Mouse (Mus musculus): ENCODE measurements around the gene Kansl1. TPM values are rescaled to one million over a fixed set of nuclear protein-coding genes. Genes with fewer than 3 reads are reported as not detected.
A peak's percentile ranks its signal among the peaks of the same experiment; 100 is the strongest.

The Kansl1 gene
- total RNA-seq, 2 experiments from 2014 or later, result 26.7 to 31.1 TPM

- DNase-seq, result no peak
Observed at GRCm38 (mm10) chr11:104439703-104440102, 29.0 kb downstream of the Kansl1 start.

GRCm38 (mm10) chr11:104438450-104438849, 30.2 kb downstream of the Kansl1 start:
- DNase-seq, result no peak

DNA sequence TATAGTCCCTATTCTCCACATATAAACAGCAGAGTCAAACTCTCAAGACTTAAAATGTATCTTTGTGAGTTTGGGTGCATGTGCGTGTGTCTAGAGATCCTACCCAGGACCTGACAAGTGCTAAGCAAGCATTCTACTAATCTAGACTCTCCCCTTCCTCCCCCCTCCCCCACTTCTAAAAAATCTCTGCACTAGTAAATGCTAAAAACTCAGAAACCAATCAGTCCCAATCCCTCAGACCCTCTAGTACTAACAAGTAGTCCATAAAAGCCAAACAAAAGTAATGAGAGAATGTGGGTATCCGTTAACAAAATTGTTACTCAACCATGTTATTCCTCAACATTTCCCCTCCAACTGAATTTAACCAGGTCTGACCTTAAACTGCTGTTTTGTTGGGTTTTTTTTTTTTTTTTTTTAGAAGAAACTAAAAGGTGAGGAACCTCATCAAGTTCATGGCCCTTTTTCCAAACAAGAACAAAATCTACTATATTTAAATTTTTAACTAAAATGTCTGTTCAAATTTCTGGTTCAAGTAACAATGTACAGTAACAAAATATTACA, 32.2 kb downstream of the Kansl1 start:
- DNase-seq, result no peak

DNA sequence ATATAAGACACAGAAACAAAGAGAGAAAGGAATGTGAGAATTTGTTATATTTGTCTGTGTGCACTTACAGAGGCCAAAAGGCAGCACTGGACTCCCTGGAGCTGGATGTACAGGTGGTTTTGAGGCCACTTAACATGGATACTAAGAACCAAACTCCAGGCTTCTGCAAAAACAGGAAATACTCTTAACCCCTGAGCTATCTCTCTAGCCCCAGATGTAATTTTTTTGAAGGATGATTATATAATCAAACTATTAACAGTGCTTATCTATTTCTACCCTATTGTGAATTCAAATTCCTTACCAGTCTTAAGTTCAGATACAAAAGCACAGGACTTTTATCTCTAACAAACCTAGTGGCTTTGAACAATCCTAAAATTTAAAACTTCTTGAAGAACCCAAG, 32.9 kb downstream of the Kansl1 start:
- DNase-seq, result no peak

GRCm38 (mm10) chr11:104435141-104435540, 33.5 kb downstream of the Kansl1 start:
- no peak for DNase-seq

DNA sequence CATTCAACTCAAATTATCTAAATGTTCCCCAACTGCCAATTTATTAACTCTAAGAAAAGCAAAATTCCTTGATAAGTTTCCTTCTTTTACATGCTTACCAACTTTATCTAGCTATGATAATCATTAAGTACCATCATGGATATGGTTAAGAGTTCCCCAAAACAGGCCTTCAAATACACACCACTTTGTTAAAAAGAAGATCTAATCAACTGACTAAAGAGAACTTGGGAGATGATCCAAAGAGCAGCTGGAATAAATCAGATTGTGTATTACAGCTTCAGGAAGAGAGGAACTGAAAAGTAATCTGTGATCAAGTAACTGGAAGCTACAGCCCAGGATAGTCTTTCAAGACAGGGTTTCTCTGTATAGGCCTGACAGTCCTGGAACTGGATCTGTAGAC, 36.4 kb downstream of the Kansl1 start:
- DNase-seq, result no peak

- DNase-seq, result no peak
Observed at GRCm38 (mm10) chr11:104431807-104432206, 36.9 kb downstream of the Kansl1 start.

DNA sequence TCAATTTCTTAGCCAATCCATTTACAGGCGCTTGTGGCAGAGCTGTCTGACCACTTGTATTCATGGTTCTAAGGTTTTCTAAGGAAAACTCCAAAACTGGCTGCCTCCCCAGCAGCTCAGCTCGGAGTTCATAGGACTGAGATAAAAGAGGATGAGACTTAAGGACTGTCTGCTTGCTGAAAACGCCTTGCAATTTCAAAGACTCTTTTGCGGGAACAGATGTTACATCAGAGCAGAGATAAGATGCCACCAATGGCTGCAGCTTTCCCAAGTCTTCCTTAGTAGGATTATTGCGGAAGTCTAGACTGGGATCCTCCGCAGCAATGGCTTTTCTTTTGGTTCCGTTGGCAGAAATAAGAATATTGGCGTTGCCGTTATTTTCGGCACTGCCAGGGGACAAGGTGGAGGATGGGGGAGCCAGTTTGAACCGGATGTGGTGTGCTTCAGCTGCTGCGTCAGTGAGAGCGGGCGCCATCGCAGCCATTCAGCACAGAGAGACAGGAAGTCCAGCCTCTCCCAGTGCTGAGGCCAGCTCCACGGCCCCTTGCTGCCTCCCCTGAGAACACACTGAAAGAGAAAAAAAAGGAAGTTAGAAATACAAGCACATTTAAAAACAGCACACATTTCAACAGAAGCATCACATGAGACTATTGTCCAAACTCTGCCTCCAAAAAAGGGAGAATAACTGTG, 43.8 kb downstream of the Kansl1 start:
- DNase-seq, result peak; percentile 53 to 87

GRCm38 (mm10) chr11:104412254-104412653, 56.4 kb downstream of the Kansl1 start:
- no peak for DNase-seq

DNA sequence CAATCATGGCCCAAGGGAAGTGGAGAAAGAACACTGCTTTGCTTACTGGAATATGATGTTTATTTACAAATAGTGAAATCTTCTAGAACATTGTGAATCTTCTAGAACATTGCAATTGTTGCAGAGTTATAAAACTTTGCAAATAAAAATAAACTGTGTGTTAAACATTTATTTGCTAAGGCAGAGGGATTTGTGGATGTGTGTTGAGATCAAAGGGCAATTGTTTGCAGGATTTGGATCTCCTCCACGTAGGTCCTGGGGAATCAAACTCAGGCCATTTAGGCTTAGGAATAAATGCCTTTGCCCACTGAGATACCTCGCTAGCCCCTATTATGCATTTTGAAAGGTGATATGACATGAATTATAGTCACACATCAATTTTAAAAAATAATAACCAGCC, 61.3 kb downstream of the Kansl1 start:
- DNase-seq, result no peak

DNA sequence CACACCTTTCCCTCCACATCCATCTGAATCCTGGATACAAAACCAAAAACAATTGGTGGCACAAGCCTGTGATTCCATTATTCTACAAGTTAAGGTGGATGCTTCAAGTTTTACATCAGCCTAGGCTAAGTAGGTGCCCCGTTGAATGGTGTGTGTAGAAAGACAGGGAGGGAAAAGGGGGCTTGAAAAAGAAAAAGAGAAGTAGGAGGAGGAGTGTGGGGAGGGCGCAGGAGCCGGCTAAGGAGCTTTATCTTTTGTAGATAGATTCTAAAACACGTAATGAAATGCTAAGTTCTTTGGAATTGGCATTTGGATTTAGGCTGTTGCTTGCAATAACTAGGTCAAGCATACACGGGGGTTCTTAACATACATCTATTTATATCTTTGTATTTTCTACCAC, 67.7 kb downstream of the Kansl1 start:
- DNase-seq, result no peak

DNA sequence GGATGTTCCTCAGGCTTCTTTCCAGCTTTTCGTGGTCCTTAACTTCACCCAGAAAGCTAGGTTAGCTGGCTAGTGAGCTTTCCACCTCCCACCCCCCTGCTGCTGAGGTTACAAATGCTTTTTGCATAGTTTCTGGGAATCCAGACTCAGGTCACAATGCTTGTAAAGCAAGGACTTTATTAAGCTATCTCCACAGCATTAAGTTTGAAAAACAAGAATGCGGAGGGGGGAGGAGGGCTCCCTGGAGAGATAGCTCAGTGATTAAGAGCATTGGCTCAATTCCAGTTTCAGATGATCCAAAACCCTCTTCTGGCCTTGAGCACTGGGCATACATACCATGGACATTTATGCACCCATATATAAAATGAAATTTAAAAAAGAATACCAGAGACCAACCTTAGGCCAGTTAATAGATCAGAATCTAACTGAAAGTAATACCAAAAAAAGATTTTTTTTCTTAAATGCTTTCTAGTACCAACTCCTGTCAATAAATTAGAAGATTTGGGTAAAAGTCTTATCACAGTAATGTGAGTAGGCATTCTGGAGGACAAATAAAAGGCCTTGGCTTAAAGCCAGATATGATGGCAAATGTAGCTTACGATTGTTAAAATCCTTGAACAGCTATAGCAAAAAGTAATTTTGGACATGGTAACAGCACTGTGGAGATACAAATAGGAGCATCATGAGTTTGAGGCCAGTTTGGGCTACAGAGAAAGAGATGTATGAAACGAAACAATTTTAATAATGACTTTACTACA, 69.0 kb downstream of the Kansl1 start:
- peak; percentile 22 to 40 for DNase-seq

GRCm38 (mm10) chr11:104395648-104396047, 73.0 kb downstream of the Kansl1 start:
- no peak for DNase-seq

DNA sequence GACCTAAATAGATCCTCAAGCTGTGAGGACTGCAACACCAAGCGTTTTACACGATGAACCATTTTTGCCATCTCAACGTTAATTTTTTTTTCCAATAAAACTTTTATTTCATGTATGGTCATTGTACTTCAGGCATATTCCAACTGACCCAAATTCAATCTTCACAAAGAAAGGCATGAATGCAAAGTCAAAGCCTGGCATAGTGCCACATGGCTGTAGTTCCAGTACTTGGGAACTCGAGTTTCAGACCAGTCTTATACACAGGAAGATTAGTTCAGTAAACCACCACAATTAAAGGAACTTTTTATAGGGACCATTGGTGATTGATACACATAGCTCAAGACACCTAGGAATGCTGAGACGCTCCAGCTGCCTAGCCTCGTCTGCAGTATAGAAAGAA, 75.5 kb downstream of the Kansl1 start:
- DNase-seq, result peak; percentile 18 to 30

GRCm38 (mm10) chr11:104392153-104392552, 76.5 kb downstream of the Kansl1 start:
- no peak for DNase-seq

DNA sequence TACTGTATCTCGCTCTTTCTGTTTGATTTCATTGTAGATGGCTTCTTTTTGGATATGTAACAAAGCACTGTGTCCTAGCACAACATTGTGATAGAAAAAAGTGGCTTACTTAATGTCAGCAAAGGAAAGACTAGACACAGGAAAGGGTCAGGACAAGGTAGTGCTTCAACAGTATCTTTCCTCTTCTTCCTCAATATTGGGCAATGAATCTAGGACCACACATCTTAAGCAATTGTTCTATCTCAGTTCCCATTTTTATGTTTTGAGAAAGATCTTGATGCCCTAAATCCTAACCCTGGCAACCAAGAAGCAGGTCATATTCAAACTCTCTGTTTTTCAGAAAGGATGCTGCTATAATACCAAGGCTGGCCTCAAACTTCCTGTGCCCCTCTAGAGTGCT, 81.4 kb downstream of the Kansl1 start:
- DNase-seq, result no peak

DNA sequence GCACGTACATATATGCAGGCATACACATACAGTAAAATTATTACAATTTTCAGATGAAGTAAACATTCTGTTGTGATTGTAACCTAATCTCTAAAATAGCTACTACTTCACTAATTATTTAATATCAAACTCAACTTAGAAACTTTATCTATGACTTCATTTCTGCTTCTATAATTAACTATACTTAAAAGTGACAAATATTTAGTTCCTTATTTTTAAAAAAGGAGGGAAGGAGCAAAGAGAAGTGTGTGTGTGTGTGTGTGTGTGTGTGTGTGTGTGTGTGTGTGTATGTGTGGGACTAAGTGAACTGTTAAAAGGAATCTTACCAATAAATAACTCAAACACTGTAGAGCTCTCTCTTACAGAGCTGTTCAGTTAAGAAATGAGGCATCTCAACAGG, 82.1 kb downstream of the Kansl1 start:
- DNase-seq, result no peak

GRCm38 (mm10) chr11:104383167-104383810, 85.4 kb downstream of the Kansl1 start:
- no peak for DNase-seq

GRCm38 (mm10) chr11:104381887-104382286, 86.8 kb downstream of the Kansl1 start:
- DNase-seq, result no peak

GRCm38 (mm10) chr11:104379635-104380034, 89.0 kb downstream of the Kansl1 start:
- peak in 1 of 2 experiments; percentile 23 for DNase-seq

GRCm38 (mm10) chr11:104376291-104376690, 92.4 kb downstream of the Kansl1 start:
- DNase-seq, result no peak

DNA sequence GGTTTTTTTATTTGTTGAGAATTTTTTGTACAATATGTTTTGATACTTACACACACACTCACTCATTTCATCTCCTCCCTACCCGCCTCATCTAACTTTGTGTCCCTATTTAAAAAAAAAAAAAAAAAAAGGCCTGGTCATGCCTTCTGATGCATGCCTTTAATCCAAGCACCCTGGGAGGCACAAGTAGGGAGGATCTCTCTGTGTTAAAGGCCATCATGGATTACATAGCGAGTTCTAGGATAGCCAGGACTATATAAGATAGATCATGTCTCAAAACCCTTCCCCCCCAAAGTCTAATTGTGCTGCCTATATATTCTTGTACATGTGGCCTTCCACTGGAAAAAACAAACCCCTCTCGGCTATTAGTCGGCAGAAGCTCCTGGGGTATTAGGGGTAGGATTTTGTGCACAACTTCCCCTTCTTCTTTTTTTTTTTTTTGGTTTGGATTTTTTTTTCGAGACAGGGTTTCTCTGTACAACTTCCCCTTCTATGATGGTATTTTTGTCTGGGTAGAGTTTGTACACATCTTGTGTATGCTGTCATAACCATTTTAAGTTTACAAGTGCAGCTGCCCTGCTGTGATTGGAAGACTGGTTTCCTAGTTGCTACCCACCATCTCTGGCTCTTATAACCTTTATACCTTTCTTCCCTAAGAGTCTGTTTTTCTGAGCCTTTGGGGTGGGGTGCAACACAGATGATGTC, 101.0 kb downstream of the Kansl1 start:
- DNase-seq, result no peak

Data from heart, adult 18-20 months (tissue).